Mouse (Mus musculus): Measurements from ENCODE around the gene Ikzf1. TPM values are rescaled to one million over a fixed set of nuclear protein-coding genes. Genes with fewer than 3 reads are reported as not detected.

Ikzf1 gene
- total RNA-seq (2021): under 1 TPM; 0.42 to 0.66 TPM
- long read RNA-seq, experiment 1: 0 reads
- long read RNA-seq, experiment 2: 0 reads

- no peak for DNase-seq
- intact Hi-C loops (cut with DNase I; ENCODE audit: low total_unique reads): no loop called here
Observed at GRCm38 (mm10) chr11:11684930-11685852, at the start of gene Ikzf1. Ikzf1 (plus strand) TSS chr11:11685003.

GRCm38 (mm10) chr11:11644303-11644702 lies 40.5 kb upstream of the Ikzf1 start:
- intact Hi-C loops (cut with DNase I; ENCODE audit: low total_unique reads): no loop called here

GRCm38 (mm10) chr11:11656388-11656787 lies 28.4 kb upstream of the Ikzf1 start:
- intact Hi-C loops (cut with DNase I; ENCODE audit: low total_unique reads): no loop called here
- DNase-seq: no peak

More at GRCm38 (mm10) chr11:11644303-11644702, 40.5 kb upstream of the Ikzf1 start:
- no peak for DNase-seq

GRCm38 (mm10) chr11:11656995-11657530 lies 27.7 kb upstream of the Ikzf1 start:
- DNase-seq: no peak
- intact Hi-C loops (cut with DNase I; ENCODE audit: low total_unique reads): no loop called here

- intact Hi-C loops (cut with DNase I; ENCODE audit: low total_unique reads): no loop called here
- DNase-seq: no peak
Observed at GRCm38 (mm10) chr11:11657634-11658033, 27.2 kb upstream of the Ikzf1 start.

- no peak for DNase-seq
- intact Hi-C loops (cut with DNase I; ENCODE audit: low total_unique reads): no loop called here
Observed at GRCm38 (mm10) chr11:11658834-11659233, 26.0 kb upstream of the Ikzf1 start.

GRCm38 (mm10) chr11:11660651-11661050 lies 24.2 kb upstream of the Ikzf1 start:
- intact Hi-C loops (cut with DNase I; ENCODE audit: low total_unique reads): no loop called here
- DNase-seq: no peak

GRCm38 (mm10) chr11:11667254-11667921 lies 17.4 kb upstream of the Ikzf1 start:
- intact Hi-C loops (cut with DNase I; ENCODE audit: low total_unique reads): no loop called here
- no peak for DNase-seq

- intact Hi-C loops (cut with DNase I; ENCODE audit: low total_unique reads): no loop called here
- DNase-seq: no peak
Observed at GRCm38 (mm10) chr11:11667922-11668290, 16.9 kb upstream of the Ikzf1 start.

- DNase-seq: no peak
- intact Hi-C loops (cut with DNase I; ENCODE audit: low total_unique reads): no loop called here
Observed at GRCm38 (mm10) chr11:11672974-11673373, 11.8 kb upstream of the Ikzf1 start.

- intact Hi-C loops (cut with DNase I; ENCODE audit: low total_unique reads): no loop called here
- no peak for DNase-seq
Observed at GRCm38 (mm10) chr11:11675063-11675462, 9.7 kb upstream of the Ikzf1 start.

- DNase-seq: no peak
- intact Hi-C loops (cut with DNase I; ENCODE audit: low total_unique reads): no loop called here
Observed at GRCm38 (mm10) chr11:11676068-11676741, 8.6 kb upstream of the Ikzf1 start.

GRCm38 (mm10) chr11:11677165-11677564 lies 7.6 kb upstream of the Ikzf1 start:
- intact Hi-C loops (cut with DNase I; ENCODE audit: low total_unique reads): no loop called here
- DNase-seq: no peak

- no peak for DNase-seq
- intact Hi-C loops (cut with DNase I; ENCODE audit: low total_unique reads): no loop called here
Observed at GRCm38 (mm10) chr11:11678972-11679371, 5.8 kb upstream of the Ikzf1 start.

GRCm38 (mm10) chr11:11684056-11684929 lies 510 bp upstream of the Ikzf1 start:
- intact Hi-C loops (cut with DNase I; ENCODE audit: low total_unique reads): no loop called here
- DNase-seq: no peak

GRCm38 (mm10) chr11:11685853-11686395 lies 1.1 kb downstream of the Ikzf1 start:
- intact Hi-C loops (cut with DNase I; ENCODE audit: low total_unique reads): no loop called here
- peak; percentile 47 for DNase-seq

GRCm38 (mm10) chr11:11686569-11687051 lies 1.8 kb downstream of the Ikzf1 start:
- intact Hi-C loops (cut with DNase I; ENCODE audit: low total_unique reads): no loop called here
- DNase-seq: no peak

- DNase-seq: no peak
- intact Hi-C loops (cut with DNase I; ENCODE audit: low total_unique reads): no loop called here
Observed at GRCm38 (mm10) chr11:11687551-11688185, 2.9 kb downstream of the Ikzf1 start.
